Mouse (Mus musculus) left cerebral cortex, adult 18-20 months (tissue): ENCODE data around the gene H1foo. TPM values are rescaled to one million over a fixed set of nuclear protein-coding genes. Genes with fewer than 3 reads are reported as not detected.

Experiments
- DNase-seq, 2 experiments: peaks; one replicate each; pipeline ENCODE4 v3.0.0; 2021 to 2022; ENCODE audit warnings: low spot score in 2 of 2, mixed read lengths in 1 of 2
- total RNA-seq, 2 experiments: library from RNA; stranded (reverse); gene quantifications; 2 replicates each; pipeline ENCODE4 v1.2.3; 2021

H1foo gene
- total RNA-seq, 2 experiments from 2014 or later = not detected

- no peak for DNase-seq
These were observed 15.6 kb downstream of the H1foo start for GRCm38 (mm10) chr6:115960322-115960721.

GRCm38 (mm10) chr6:115961743-115962142 is 17.0 kb downstream of the H1foo start:
- DNase-seq = no peak

- DNase-seq = no peak
These were observed 17.8 kb downstream of the H1foo start for GRCm38 (mm10) chr6:115962439-115963085.

DNA sequence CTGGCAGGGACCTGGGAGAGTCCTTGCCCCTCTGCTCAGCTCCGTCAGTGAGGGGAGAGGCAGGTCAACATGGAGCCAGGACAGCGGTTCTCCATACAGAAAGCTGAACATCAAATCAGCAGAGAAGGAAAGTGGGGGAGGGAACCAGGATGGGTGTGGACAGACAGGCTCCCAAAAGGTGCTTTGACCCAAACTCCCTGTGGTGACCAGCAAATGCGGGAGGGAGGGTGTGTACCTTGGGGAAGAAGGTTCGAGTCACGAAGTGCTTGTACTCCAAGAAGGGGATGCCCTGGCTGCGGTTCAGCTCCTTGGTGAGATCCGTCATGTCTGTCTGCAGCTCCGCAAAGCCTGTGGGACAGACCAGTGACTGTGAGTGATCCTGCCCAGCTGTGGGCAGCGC is 18.9 kb downstream of the H1foo start:
- no peak for DNase-seq

GRCm38 (mm10) chr6:115966227-115966966 is 21.7 kb downstream of the H1foo start:
- DNase-seq = no peak

- no peak for DNase-seq
These were observed 22.6 kb downstream of the H1foo start for GRCm38 (mm10) chr6:115967291-115967880.

DNA sequence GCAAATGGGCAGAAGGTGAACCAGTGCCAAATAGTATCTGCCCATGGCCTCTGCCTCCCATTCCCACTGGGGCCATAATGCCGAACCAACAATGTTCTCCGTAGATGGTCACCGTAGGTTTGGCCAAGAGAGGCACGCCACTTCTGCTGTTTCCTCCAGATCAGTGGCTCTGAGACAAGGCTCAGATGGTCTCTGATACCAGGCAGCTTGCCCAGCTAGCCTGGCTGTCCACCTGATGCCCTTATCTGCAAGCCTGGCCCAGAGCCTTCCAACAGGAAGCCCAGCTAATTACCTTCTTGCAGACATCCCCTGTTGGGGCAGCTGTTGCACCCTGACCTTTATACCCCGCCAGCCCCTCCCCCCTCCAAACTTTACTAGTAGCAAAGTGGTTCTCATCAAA is 23.3 kb downstream of the H1foo start:
- DNase-seq = no peak

DNA sequence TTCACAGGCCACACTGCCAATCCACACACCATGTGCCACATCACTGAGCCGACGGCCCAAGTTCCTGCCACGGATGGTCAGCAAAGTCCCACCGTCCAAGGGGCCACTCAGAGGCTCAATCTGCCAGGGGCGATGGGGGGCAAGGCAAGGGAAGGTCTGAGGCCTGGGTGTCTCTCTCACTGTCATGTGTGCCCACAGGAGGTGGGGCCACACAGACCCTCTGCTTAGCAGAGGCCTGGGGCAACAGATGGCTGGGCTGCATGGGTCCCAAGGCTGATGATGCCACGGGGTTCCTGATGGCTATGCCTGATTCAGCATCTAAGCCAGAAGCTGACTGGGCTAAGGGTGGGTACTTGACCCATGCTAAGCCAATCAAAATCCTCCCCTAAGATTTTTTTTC is 24.0 kb downstream of the H1foo start:
- DNase-seq = no peak

DNA sequence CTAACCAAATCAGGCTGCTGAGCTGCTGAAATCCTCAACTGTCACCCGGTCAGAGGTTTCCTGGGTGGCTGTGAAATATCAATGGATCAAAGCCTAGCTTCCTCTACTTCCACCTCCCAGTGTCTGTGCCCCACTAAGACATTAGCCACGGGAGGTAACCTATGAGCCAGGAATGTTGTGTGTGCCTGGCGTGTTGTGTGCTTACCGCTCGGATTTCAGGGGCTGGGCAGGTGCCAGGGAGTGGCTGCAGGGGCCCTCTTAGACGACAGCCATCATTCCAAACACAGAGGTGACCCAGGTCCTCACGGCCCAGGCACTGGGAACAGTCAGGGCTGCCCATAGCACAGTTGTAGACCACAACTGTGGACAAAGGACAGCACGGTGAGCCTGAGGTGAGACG is 24.4 kb downstream of the H1foo start:
- DNase-seq = no peak

DNA sequence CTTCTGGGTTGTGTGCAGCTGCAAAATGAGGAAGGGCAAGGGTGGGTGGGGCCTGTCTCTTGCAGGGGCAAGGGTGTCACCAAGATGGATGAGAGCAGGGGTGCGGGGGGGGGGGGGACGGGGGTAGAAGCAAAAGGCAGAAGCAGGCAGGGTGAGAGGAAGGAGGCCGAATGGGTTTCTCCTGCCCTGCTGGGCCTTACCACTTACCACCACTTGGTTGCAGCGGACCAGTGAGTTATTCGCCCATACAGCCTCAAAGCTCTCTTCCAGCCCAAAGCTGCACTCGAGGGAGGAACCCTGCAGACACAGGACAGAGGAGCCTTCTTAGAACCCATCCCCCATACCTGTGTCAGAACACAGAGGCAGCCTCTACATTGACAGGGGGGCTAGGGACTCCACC is 25.2 kb downstream of the H1foo start:
- no peak for DNase-seq

DNA sequence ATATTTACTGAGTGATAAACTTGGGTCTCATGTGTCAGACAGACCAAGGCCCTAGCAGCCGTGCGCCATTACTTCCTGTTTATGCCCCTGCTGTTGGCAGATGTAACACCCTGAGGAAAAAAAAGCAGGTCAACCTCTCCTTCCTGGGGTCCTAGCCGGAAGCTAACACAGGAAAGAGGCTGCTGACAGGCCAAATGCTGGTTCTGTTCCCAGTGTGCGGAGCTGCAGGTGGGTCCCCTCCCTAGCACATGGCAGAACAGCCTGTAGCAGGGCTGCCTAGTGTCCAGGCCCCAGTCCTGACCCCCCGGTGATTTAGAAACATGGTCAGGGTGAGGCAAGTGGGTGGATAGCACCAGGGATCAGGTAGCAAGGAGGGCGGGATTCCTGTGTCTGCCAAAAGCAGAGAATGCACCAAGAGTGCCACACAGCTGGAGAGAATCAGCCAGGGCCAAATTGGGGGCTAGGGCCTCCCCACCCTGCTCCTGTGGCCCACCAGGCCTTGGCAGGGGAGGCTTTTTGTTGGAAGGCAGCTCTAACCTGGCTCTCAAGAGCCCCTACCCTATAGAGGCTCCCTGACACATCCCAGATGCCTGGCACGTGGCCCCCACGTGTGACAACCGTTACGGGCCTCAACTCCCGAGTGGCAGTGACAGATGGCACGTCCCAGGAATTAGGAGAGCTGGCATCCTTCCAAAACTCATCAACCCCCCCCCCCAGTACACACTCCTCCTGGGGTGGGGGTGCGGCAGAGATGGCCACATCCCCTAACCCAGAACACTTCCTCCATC is 26.7 kb downstream of the H1foo start:
- DNase-seq = no peak

GRCm38 (mm10) chr6:115972083-115972764 is 27.5 kb downstream of the H1foo start:
- no peak for DNase-seq

DNA sequence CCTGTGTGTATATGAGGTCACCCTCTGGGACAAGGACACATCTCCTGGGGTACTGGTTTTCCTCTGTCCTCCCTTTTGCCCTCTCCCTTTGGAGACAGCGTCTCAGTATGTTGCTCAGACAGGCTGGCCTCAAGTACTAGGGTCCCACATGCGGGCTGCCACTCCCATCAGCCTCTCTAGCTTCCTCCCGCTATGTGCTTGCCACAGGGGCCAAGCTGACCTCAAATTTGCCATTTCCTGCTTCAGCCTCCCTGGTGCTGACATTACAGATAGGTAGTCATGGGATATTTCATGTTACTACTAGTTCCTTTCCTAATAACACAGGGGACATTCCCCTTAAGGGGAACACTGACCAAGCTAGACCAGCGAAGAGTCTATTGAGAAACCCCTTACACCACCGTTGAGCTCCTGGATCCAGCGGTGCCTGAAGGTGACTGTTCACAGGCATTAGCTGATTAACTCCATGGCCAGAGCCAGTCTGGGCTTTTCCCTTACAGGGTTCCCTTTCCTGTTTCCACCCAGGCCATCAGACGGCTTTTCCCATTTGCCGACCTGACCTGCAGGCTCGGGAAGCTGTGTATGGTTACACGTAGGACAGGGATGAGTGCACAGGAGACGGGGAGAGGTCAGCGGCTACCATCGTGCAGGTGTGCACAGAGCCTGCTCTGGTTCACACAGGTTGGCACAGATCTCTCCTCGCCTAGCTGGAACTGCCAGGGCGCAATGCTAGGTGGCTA is 28.6 kb downstream of the H1foo start:
- DNase-seq = no peak

DNA sequence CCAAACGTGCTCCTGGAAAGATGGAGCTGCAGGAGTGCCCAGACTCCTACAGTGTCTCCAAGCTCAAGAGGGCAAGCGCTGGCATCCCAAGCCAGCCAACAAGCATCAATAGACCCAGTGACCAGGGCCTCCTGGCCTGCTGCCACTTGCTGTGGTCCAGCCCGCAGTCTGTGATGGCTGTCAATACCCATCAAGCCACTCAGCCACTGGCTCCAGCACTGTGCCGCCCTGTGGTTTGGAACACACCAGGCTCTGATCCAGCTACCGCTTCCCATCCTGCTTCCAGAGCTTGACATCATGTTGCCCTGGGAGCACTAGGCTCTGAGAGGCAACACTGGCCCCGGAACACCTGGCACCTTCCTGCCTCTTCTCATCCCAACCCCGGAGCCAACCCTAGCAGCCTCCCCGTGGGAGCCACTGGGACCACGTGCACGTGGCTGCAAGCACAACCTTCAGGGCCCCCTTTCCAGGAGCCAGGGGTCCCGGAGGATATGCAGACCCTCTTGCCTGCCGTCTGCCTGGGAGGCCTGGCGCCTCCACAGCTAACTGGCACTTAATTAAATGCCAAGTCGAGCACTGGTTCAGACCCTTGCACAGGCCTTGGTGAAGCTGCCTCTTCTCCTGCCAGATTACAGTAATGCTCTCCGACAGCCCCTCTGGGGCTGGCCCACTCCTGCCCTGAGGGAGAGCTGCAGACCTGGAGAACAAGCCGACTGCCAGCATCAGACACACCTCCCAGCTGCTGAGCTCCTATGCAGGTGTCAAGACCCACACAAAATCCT is 29.3 kb downstream of the H1foo start:
- DNase-seq = no peak

GRCm38 (mm10) chr6:115975606-115976005 is 30.9 kb downstream of the H1foo start:
- DNase-seq = no peak

GRCm38 (mm10) chr6:115977810-115978209 is 33.1 kb downstream of the H1foo start:
- no peak for DNase-seq

DNA sequence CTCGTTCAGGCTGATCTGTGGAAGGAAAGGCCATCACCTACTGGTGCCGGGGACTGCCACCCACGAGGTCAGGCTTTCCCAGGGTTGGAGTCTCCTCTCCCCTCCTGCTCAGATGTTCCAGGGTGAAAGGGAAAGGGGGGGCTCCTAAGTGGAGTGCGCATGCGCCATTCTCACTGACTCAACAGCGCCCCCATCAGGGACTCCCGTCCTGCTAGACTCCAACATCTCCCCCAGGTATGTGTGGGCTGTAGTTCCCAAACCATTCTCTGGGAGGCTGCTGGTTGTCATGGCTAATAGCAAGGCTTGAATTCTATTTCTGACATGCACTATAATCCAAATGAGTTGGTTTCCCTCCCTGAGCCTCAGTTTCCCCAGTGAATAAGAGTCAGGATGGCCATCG is 33.9 kb downstream of the H1foo start:
- DNase-seq = no peak

DNA sequence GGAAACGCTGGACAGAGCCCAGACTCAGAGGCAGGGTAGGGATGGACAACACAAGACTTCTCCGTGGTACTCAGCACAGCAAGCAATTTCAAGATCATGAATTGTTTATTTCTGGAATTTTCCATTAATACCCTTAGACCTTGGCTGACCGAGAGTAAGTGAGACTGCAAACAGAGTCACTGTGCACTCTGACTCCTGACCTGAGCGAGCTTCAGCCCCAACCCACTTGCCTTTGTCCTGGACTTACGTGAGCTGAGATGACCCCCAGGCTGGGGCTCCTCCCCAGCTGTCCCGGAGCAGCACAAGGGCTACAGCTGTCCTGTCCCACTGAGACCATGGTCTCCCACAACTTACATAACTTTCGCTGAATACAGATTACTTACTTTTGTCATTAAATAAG is 38.2 kb downstream of the H1foo start:
- no peak for DNase-seq

DNA sequence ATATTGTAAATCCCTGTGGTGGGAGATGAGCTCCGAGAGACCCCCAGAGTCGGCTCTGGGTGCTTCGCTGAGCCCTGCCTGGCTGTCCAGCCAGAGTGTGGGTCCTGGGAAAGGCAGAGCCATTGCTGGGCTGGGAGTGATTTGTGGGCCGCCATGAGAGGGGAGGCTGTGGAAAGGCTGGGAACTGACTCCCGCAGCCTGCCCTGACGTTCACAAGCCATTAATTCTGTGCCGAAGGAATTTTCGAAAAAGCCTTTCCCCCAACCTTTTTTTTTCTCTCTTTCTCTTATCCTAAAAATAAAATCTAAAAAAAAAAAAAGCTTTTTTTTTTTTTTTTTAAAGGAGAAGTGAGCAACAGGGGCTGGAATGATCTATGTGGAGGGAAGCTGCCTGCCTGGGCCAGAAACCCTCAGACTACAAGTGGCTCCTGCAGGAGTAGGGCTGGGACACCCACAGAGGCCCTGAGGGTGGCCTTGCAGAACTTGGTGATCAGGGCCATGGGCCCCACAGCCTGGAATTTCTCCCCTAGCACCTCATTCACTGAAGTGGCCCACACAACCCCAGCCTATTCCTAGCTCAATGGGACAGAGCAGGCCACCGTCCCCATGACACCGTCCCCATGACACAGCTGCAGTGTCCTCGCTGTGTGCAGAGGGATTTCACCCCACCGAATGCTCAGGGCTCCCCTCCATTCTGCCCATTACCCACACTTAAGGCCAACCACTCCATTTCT is 38.7 kb downstream of the H1foo start:
- DNase-seq = no peak
